Mouse (Mus musculus): Measurements from ENCODE around the gene Efnb3.

DNA sequence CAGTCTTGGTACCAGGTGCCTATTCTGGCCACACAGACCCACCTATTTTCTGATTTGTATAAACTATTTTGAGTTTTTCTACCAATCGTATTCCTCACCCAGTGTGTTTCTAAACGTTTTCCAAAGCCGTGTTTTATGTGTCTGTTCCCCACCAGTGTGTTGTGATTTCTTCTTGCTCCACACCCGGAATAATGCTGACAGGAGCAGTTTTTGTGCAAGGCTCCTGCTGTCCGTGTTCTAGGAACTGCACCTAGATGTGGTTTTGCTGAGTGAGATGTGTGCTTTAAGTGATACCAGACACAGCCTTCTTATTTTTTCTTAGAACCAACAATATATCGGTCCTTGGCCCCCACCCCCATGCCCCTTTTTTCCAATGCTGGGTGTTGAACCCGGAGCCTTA is 24.0 kb upstream of the Efnb3 start:
- TF ChIP-seq POLR2A (IDR thresholded peaks at IDR 0.05; ENCODE audit: low read depth, low read length) = no peak
- no peak for TF ChIP-seq CTCF (conservative IDR thresholded peaks at IDR 0.05; ENCODE audit: insufficient read depth, insufficient read length, low read depth, low read length)

Data from kidney, adult 2 months (tissue).